Mouse (Mus musculus): ENCODE data around the gene Mid1. TPM values are rescaled to one million over a fixed set of nuclear protein-coding genes. Genes with fewer than 3 reads are reported as not detected.

Gene Mid1
- polyA plus RNA-seq, 1 experiment from 2014 or later: 22.3 TPM

DNA sequence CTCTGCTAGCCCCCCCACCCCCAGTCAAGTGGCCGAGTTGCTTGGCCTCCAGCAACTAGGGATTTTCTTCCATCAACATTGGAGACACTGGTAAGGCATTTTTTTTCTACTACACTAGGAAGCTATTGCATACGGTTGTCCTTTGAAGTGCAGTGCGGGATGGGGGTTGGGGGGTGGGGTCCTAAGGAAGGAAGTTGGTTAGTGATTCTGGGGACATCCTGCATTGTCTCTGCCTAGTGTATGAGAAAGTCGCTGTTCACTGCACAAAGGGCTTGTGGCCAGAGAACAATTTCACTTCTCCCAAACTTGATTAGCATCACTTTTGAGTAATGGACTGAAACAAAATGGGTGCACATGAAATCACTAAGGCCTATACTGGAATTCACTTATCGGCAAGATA lies 143.1 kb downstream of the Mid1 start:
- Histone ChIP-seq H3K4me3 (peak overlapping the region; percentile 30; the same call in 1 of the 2 replicates), H3K27ac (peak overlapping the region; percentile 83), H3K9me3 (no peaks in the 10 kb centered on the region), H3K4me1 (peaks cover 33% of the 10 kb centered on the region), H3K27me3 (ENCODE audit: poor library complexity, severe bottlenecking) (peaks cover 89% of the 10 kb centered on the region), H3K36me3 (replicated peaks) (no peaks in the 10 kb centered on the region)
- peak; percentile 15 for DNase-seq (ENCODE audit: extremely low spot score, low spot score)
- 34% methylated on average over 5 of the region's 5 CpGs for WGBS

DNA sequence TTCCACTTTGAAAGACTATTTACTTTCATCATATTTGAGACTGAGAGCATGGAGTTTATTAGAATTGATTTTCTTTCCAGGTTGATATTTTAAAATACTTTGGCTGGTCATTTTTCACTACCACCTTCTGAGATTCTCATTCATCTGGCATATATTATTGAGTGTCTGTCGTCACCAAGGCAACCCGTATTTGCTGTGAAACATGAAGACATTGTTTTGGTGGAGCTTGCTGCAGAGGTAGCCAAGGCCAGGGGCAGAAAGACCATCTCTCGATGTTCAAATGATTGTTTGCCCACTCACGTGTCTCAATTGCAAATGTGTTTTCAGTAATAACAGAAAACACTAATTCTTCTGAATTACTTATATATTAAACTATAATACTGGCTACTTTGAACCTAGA lies 145.1 kb downstream of the Mid1 start:
- 46% methylated on average over 4 of the region's 4 CpGs for WGBS
- no peak overlapping the region; the same call in 1 of the 2 replicates for H3K27ac ChIP-seq
- H3K9me3 ChIP-seq: no peaks in the 10 kb centered on the region
- DNase-seq (ENCODE audit: extremely low spot score, low spot score): no peak
- H3K4me3 ChIP-seq: no peak overlapping the region; the same call in 1 of the 2 replicates
- H3K27me3 ChIP-seq (ENCODE audit: poor library complexity, severe bottlenecking): peaks cover 80% of the 10 kb centered on the region
- peaks cover 33% of the 10 kb centered on the region for H3K4me1 ChIP-seq
- H3K36me3 ChIP-seq (replicated peaks): no peaks in the 10 kb centered on the region

DNA sequence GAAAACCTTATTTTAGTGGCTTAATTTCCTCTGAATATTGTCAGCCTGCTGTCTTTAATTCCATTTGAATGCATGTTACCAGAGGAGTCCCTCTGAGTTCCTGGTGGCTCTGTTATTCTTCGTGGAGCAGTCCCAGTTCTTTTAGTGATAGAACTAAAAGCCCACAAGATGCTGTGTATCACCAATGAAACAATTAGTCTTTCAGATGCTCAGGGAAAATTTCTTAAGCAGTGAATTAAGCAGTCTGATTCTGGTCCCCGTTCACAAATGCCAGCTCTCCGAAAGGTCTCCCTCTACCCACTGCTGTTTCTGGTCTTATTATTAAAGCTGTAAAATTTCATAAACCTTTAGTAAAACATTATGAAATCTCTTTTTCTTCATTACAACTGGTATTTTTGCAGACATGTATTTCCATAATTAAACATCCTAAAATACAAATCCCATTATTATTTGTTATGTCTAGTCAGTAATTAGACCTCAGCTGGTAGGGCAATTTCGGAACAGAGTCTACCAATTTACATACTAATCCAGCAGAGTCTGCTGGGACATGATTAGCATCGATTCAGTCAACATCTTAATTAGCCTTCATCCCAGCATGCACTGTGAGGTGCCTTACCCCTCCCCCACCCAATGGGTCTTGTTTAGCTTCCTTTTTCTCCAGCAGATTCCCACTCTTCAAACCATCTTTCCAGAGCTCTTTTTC lies 153.1 kb downstream of the Mid1 start:
- Histone ChIP-seq H3K4me3 (no peak overlapping the region), H3K4me1 (peaks cover 19% of the 10 kb centered on the region), H3K27me3 (ENCODE audit: poor library complexity, severe bottlenecking) (peaks cover 50% of the 10 kb centered on the region), H3K9me3 (no peaks in the 10 kb centered on the region), H3K36me3 (replicated peaks) (no peaks in the 10 kb centered on the region), H3K27ac (peak overlapping the region; percentile 63; the same call in 1 of the 2 replicates)
- 42% methylated on average over 5 of the region's 5 CpGs for WGBS
- no peak for DNase-seq (ENCODE audit: extremely low spot score, low spot score)

DNA sequence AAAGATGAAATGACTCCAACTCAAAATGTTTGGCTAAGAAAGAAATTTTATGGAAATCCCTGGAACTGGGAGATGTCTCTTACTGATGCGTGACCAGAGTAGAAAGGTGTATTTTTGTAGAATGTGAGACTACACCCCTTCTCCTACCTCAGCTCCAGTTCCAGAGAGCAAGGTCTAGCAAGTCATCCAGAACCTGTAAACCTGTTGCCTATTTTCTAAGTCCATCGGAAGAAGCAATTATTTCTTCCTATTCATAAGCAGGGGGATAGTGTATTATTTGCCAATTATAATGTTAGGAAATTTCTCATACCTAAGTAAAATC lies 153.6 kb downstream of the Mid1 start:
- 86% methylated on average over 2 of the region's 2 CpGs for WGBS
- Histone ChIP-seq H3K4me1 (peaks cover 24% of the 10 kb centered on the region), H3K27me3 (ENCODE audit: poor library complexity, severe bottlenecking) (peaks cover 52% of the 10 kb centered on the region), H3K4me3 (no peak overlapping the region), H3K36me3 (replicated peaks) (no peaks in the 10 kb centered on the region), H3K27ac (peak overlapping the region; percentile 63; the same call in 1 of the 2 replicates), H3K9me3 (no peaks in the 10 kb centered on the region)
- no peak for DNase-seq (ENCODE audit: extremely low spot score, low spot score)

DNA sequence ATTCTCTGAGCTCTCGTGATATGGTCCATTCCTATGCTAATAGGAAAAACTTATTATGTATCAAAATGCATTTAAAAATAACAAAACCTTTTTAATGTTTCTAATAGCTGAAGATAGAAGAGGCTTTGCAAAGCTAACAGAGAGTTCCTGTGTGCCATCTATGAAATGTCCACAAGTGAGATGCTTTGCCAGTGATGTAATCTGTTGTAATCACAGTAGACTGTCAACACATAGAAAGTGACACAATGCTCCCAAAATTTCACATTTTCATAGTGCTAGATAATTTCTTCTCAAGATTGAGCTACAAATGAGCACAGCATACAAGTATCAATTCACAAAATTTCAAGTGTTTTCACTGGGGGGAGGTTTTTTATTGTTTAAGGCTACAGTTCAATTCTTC lies 158.3 kb downstream of the Mid1 start:
- 74% methylated on average over 1 of the region's 1 CpGs for WGBS
- Histone ChIP-seq H3K36me3 (replicated peaks) (no peaks in the 10 kb centered on the region), H3K27ac (peak overlapping the region; percentile 75; the same call in 1 of the 2 replicates), H3K4me1 (peaks cover 58% of the 10 kb centered on the region), H3K4me3 (no peak overlapping the region), H3K27me3 (ENCODE audit: poor library complexity, severe bottlenecking) (peaks cover 84% of the 10 kb centered on the region), H3K9me3 (no peaks in the 10 kb centered on the region)
- DNase-seq (ENCODE audit: extremely low spot score, low spot score): no peak

DNA sequence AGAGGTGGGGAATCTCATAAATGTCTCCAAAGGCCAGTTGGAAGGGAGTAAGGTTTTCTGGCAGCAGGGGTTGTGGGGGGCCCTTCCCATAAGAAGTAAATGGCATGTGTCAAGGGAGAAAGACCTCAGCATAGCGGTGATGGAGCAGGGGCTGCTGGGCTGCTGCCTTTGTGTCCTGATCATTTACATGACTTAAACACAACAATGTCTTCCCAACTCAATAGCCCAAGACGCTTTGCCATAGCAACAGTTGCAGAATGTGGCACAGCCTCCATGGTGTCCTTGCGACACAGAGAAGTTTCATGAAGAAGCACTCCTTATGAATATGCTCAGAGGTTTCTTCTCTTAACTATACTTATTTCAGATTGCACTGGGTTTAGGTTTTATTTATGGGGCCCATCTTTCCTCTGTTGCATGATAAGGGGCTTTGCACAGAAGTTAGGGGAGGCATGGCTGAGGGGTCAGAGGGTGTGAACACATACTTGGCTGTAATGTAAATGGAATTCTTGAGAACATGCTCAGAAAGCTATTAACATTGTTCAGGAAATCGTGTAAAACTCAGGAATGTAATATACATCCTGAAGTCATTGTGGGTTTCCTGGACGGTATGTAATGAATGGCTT lies 159.3 kb downstream of the Mid1 start:
- peak overlapping the region; percentile 10; the same call in 1 of the 2 replicates for H3K4me3 ChIP-seq
- no peaks in the 10 kb centered on the region for H3K9me3 ChIP-seq
- peaks cover 48% of the 10 kb centered on the region for H3K4me1 ChIP-seq
- 28% methylated on average over 5 of the region's 5 CpGs for WGBS
- H3K27ac ChIP-seq: peak overlapping the region; percentile 75
- H3K36me3 ChIP-seq (replicated peaks): no peaks in the 10 kb centered on the region
- H3K27me3 ChIP-seq (ENCODE audit: poor library complexity, severe bottlenecking): peaks cover 85% of the 10 kb centered on the region
- peak; percentile 49 for DNase-seq (ENCODE audit: extremely low spot score, low spot score)

DNA sequence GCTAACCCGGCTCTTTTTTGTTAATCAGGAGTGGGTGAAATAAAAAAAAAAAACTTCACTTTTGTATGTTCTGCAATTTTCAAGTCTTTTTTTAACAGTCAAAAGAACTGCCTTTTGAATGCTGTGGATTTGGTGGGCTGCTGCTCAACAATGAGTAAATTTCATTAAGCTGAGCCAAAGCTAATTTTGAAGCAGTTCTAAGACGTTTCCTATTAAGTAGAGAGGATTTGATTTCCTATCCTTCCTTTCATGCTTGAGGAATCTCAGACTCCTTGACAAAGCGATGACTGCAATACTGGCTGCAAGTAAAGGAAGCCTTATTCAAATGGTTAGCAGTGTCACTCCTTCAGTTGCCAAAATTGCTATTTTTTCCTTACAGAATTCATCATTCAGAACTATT lies 161.2 kb downstream of the Mid1 start:
- DNase-seq (ENCODE audit: extremely low spot score, low spot score): no peak
- Histone ChIP-seq H3K36me3 (replicated peaks) (no peaks in the 10 kb centered on the region), H3K27me3 (ENCODE audit: poor library complexity, severe bottlenecking) (peaks cover 87% of the 10 kb centered on the region), H3K9me3 (no peaks in the 10 kb centered on the region), H3K4me3 (no peak overlapping the region), H3K4me1 (peaks cover 48% of the 10 kb centered on the region), H3K27ac (no peak overlapping the region)
- 30% methylated on average over 3 of the region's 3 CpGs for WGBS

DNA sequence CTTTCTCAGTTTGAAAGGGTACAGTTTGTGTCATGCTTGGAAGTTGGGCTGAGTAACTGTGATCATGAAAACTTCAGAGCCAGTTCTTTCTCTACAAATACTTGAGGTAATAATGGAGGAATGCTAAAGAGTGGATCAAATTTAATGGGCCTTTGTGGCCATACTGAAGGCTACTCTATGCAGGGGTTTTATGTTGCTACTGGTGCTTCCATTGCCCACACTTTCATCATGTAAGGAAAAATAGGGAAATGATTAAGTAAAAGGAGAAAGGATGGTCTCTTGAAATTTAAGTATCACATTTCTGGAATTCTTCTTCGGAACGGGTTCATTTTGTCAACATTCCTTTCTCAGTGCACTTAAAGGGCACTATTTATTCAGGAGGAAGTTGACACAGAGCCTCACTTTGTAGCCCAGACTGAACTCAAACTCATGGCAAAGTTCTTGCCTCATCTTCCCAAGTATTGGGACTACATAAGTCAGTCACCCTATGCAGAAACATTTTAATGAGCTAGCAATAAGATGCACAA lies 176.3 kb downstream of the Mid1 start:
- Histone ChIP-seq H3K4me1 (no peaks in the 10 kb centered on the region; the same call in 1 of the 2 replicates), H3K27me3 (ENCODE audit: poor library complexity, severe bottlenecking) (peaks cover 77% of the 10 kb centered on the region), H3K36me3 (replicated peaks) (no peaks in the 10 kb centered on the region), H3K27ac (no peak overlapping the region), H3K4me3 (no peak overlapping the region), H3K9me3 (no peaks in the 10 kb centered on the region)
- DNase-seq (ENCODE audit: extremely low spot score, low spot score): no peak
- 65% methylated on average over 2 of the region's 2 CpGs for WGBS

DNA sequence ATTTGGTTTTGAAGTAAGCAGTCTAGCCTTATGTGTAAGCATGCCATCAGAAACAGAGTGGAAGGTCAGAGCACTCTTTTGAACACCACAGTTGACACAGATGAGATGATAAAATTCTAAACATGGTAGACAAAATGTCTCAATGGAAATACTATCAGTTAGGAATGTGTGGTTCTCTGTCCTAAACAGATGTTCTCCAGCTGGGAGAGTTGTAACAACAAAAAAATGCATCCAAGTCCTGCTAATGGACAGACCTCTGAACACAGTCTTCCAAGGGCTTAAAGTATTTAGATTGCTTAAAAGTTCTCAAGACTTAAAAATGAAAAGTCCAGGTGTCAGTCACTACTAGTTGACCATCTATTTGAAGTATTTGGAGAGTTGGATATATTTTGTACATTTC lies 177.4 kb downstream of the Mid1 start:
- Histone ChIP-seq H3K4me3 (no peak overlapping the region), H3K9me3 (no peaks in the 10 kb centered on the region), H3K27ac (no peak overlapping the region), H3K36me3 (replicated peaks) (no peaks in the 10 kb centered on the region), H3K4me1 (no peaks in the 10 kb centered on the region; the same call in 1 of the 2 replicates), H3K27me3 (ENCODE audit: poor library complexity, severe bottlenecking) (peaks cover 70% of the 10 kb centered on the region)
- no peak for DNase-seq (ENCODE audit: extremely low spot score, low spot score)

DNA sequence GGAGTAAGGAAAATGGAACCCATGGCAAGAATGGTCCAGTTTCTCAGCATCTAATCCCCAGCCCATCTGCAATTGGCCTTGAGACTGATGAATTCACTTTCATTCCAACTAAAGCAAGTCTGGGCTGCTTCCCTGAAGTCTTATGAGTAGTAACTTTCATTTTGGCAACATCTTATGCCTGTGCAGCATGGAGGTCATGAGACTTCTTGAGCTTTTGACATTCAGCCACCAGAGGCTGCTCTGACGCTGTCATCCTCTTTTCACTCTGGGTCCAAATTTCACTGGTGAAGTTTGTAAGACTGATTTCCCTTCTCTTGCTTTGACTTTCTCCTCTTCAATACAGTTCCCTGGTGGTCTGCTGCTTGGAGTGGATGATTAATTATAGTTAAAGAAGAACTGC lies 177.8 kb downstream of the Mid1 start:
- Histone ChIP-seq H3K4me3 (no peak overlapping the region), H3K4me1 (no peaks in the 10 kb centered on the region; the same call in 1 of the 2 replicates), H3K36me3 (replicated peaks) (no peaks in the 10 kb centered on the region), H3K27me3 (ENCODE audit: poor library complexity, severe bottlenecking) (peaks cover 70% of the 10 kb centered on the region), H3K9me3 (no peaks in the 10 kb centered on the region), H3K27ac (no peak overlapping the region)
- 53% methylated on average over 1 of the region's 1 CpGs for WGBS
- DNase-seq (ENCODE audit: extremely low spot score, low spot score): no peak

DNA sequence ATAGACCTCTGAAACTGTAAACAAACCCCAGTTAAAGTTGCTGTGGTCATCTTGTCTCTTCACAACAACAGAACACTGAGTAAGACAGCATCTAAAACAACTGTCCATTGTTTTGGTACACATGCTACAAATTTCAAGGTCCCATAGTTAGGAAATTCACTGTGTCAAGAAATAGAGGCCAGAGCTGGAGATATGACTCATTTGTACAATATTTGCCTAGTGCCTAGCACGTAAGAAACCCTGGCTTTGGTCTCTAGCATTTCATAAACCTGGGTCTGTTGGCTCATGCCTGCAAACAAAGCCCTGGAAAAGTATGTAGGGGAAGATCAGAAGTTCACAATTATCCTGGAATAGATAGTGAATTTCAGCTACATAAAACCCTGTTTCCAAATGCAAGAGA lies 178.8 kb downstream of the Mid1 start:
- Histone ChIP-seq H3K27ac (no peak overlapping the region), H3K36me3 (replicated peaks) (no peaks in the 10 kb centered on the region), H3K4me1 (no peaks in the 10 kb centered on the region; the same call in 1 of the 2 replicates), H3K4me3 (no peak overlapping the region), H3K9me3 (no peaks in the 10 kb centered on the region), H3K27me3 (ENCODE audit: poor library complexity, severe bottlenecking) (peaks cover 70% of the 10 kb centered on the region)
- 68% methylated on average over 1 of the region's 1 CpGs for WGBS
- no peak for DNase-seq (ENCODE audit: extremely low spot score, low spot score)

DNA sequence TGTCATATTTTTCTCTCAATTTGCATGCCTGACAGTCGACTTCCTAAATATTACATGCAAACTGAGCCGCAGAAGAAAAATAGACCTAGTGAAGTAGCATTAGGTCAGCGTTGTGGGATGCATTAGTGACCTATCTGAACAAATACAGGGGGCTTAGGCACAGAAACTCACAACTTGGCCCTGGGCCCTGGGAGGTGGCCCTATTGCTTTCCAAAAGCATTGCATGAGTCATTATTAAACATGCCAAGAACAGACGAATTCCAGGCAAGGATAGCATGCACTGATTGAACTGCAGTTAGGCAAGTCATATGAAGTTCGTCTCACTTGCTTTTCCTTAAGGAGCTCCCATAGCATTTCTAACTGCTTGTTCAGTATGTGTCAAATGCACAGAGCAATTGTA lies 183.2 kb downstream of the Mid1 start:
- Histone ChIP-seq H3K27ac (no peak overlapping the region), H3K9me3 (no peaks in the 10 kb centered on the region), H3K27me3 (ENCODE audit: poor library complexity, severe bottlenecking) (peaks cover 69% of the 10 kb centered on the region), H3K4me1 (no peaks in the 10 kb centered on the region), H3K36me3 (replicated peaks) (no peaks in the 10 kb centered on the region), H3K4me3 (no peak overlapping the region)
- 83% methylated on average over 5 of the region's 5 CpGs for WGBS
- DNase-seq (ENCODE audit: extremely low spot score, low spot score): no peak

DNA sequence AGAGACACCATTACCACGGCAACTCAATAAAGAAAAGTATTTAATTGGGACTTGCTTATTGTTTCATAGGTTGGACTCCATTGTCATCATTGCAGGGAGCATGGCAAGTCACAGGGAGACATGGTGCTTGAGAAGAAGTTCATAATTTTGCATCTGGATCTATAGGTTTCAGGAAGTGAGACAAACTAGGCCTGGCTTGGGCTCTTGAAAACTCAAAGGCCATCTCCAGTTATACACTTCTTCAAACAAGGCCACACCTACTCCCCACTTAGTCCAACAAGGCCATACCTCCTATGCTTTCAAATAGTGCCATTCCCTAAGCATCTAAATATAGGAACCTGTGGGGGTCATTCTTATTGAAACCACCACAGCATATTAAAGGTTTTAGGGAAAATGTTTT lies 189.5 kb downstream of the Mid1 start:
- H3K27me3 ChIP-seq (ENCODE audit: poor library complexity, severe bottlenecking): peaks cover 96% of the 10 kb centered on the region

More for the DNA sequence above, 189.5 kb downstream of the Mid1 start:
- no peak for DNase-seq (ENCODE audit: extremely low spot score, low spot score)
- Histone ChIP-seq H3K9me3 (no peaks in the 10 kb centered on the region), H3K36me3 (replicated peaks) (no peaks in the 10 kb centered on the region), H3K4me1 (peaks cover 15% of the 10 kb centered on the region), H3K27ac (no peak overlapping the region), H3K4me3 (no peak overlapping the region)
- WGBS: 69% methylated on average over 1 of the region's 1 CpGs

All from forebrain, embryonic 10.5 days (tissue).